ENCODE assay signal across 22 mouse cellular contexts in the genomic region with DNA sequence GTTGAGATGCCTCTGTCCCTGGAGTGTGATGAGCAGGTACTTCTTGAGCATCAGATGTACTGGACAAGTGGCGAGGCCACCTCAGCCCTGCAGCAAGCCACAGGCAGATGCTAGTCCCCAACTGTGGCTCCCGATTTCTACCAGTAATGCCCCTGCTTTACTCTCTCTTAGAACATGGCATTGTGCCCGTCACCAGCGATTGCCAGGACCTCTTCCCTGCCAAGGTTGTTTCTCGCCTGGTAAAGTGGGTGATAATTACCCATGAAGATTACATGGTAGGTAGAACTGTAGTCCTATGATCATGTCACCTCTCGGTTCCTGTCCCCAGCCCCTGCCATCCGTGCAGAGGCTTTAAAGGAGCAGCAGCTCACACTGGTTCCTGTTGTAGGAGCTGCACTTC. TPM values are rescaled to one million over a fixed set of nuclear protein-coding genes. Genes with fewer than 3 reads are reported as not detected.
A peak's percentile ranks its signal among the peaks of the same experiment; 100 is the strongest.
DNase-seq lines count a peak whose midpoint lies in the region.
"Had no signal": no experiment of that assay in that cellular context is flagged by ENCODE, and none has a peak within 500 bp of the region (broad histone marks: within the 10 kb centered on the region; RNA-seq: fewer than 3 reads in every experiment).

No protein-coding gene starts in this region.

- no peak overlapping the region for H3K27ac ChIP-seq in heart, embryonic 10.5 days
- H3K27ac ChIP-seq: forebrain, embryonic 13.5 days; heart, embryonic 15.5 days; hindbrain, embryonic 12.5 days; kidney, postnatal 0 days; liver, embryonic 14.5 days; midbrain, embryonic 12.5 days; stomach, embryonic 15.5 days had no signal

- H3K9me3 ChIP-seq in heart, embryonic 10.5 days = no peaks in the 10 kb centered on the region
- H3K9me3 ChIP-seq: forebrain, embryonic 13.5 days; heart, embryonic 15.5 days; hindbrain, embryonic 12.5 days; midbrain, embryonic 12.5 days; stomach, embryonic 15.5 days had no signal

- peaks cover 3% of the 10 kb centered on the region; the same call in 1 of the 2 replicates for H3K4me1 ChIP-seq in heart, embryonic 10.5 days
- H3K4me1 ChIP-seq: forebrain, embryonic 13.5 days; hindbrain, embryonic 12.5 days; midbrain, embryonic 12.5 days; stomach, embryonic 15.5 days had no signal

- H3K27me3 ChIP-seq in heart, embryonic 10.5 days (ENCODE audit: insufficient read depth, poor library complexity, severe bottlenecking) = no peaks in the 10 kb centered on the region
- H3K27me3 ChIP-seq: forebrain, embryonic 13.5 days; heart, embryonic 15.5 days; hindbrain, embryonic 12.5 days; midbrain, embryonic 12.5 days; stomach, embryonic 15.5 days had no signal

- H3K4me3 ChIP-seq in heart, embryonic 10.5 days = no peak overlapping the region
- H3K4me3 ChIP-seq: forebrain, embryonic 13.5 days; heart, embryonic 15.5 days; hindbrain, embryonic 12.5 days; midbrain, embryonic 12.5 days; stomach, embryonic 15.5 days had no signal

- peak; percentile 37 for DNase-seq in adrenal gland, adult 2 months
- DNase-seq in adrenal gland, adult 18-20 months (ENCODE audit: low spot score in 2 of 2) = no peak
- DNase-seq in cerebellum, postnatal 10 days = peak; percentile 49 to 55
- DNase-seq in cerebellum, postnatal 4 days (ENCODE audit: low spot score in 2 of 2) = no peak
- peak; percentile 22 for DNase-seq in heart, adult 8-10 months (ENCODE audit: low spot score)
- no peak for DNase-seq in heart, embryonic 10.5 days (ENCODE audit: low spot score)
- no peak for DNase-seq in testis, postnatal 14 days (ENCODE audit: low spot score)
- DNase-seq in urinary bladder, postnatal 14 days (ENCODE audit: low spot score) = no peak
- DNase-seq: gastrocnemius, postnatal 36 days; kidney, adult 11 months; layer of hippocampus, adult 9-11 months; lung, embryonic 14.5 days; thymus, adult 2 months; thymus, postnatal 4 days had no signal

- peaks cover 95% of the 10 kb centered on the region for H3K36me3 ChIP-seq in heart, embryonic 10.5 days

- WGBS in heart, embryonic 10.5 days = 85% methylated on average over 7 of the region's 7 CpGs

RNA-seq across cellular contexts. Expression of gene Nefh, which starts 26.1 kb away (rescaled TPM):
- total RNA-seq in adrenal gland, adult 2 months (2021) = 1 to 10 TPM; 2.1 TPM
- polyA plus RNA-seq in adrenal gland, adult 2 months (2012; rRNA removed) = 0.71 and 2.5 TPM in 2 replicates
- 1 to 10 TPM; 1.9 to 2.7 TPM for total RNA-seq in adrenal gland, adult 18-20 months (2021)
- total RNA-seq in heart, adult 8-10 months (2022) = not detected
- 0.39 and 0.74 TPM in 2 replicates for polyA plus RNA-seq in heart, embryonic 10.5 days (2016; fragmentation: Nextera tagmentation; extraction: Ambion mirVana)
- total RNA-seq: gastrocnemius, adult 18-20 months had no signal

RNA-seq across cellular contexts. Expression of gene Thoc5, which starts 26.6 kb away (rescaled TPM):
- total RNA-seq in adrenal gland, adult 2 months (2021) = 10 to 100 TPM; 32.3 to 34.1 TPM
- polyA plus RNA-seq in adrenal gland, adult 2 months (2012; rRNA removed) = 8.8 TPM in 2 replicates
- total RNA-seq in adrenal gland, adult 18-20 months (2021) = 10 to 100 TPM; 27.9 to 28.0 TPM
- total RNA-seq in heart, adult 8-10 months (2022) = 10 to 100 TPM; 14.9 to 19.8 (median 16.2) TPM
- polyA plus RNA-seq in heart, embryonic 10.5 days (2016; fragmentation: Nextera tagmentation; extraction: Ambion mirVana) = 32.2 and 36.9 TPM in 2 replicates

RNA-seq across cellular contexts. Expression of gene Nipsnap1, which starts 48.0 kb away (rescaled TPM):
- total RNA-seq in adrenal gland, adult 2 months (2021) = 10 to 100 TPM; 31.5 to 35.9 TPM
- 28.2 and 30.6 TPM in 2 replicates for polyA plus RNA-seq in adrenal gland, adult 2 months (2012; rRNA removed)
- total RNA-seq in adrenal gland, adult 18-20 months (2021) = 10 to 100 TPM; 33.3 to 37.6 TPM
- total RNA-seq in heart, adult 8-10 months (2022) = 1 to 10 TPM in 1 of 4 experiments, under 1 TPM in 3; 0.52 to 1.1 (median 0.82) TPM
- 43.6 and 60.9 TPM in 2 replicates for polyA plus RNA-seq in heart, embryonic 10.5 days (2016; fragmentation: Nextera tagmentation; extraction: Ambion mirVana)

Comparison
In these comparisons a context has a peak if more than half of its experiments do, and no peak if none do; other contexts are left out.
1. DNase-seq: peak in adrenal gland, adult 2 months (single experiment), cerebellum, postnatal 10 days (2 of 2) and heart, adult 8-10 months (single experiment); none in adrenal gland, adult 18-20 months (0 of 2), cerebellum, postnatal 4 days (0 of 2), heart, embryonic 10.5 days (single experiment), testis, postnatal 14 days (single experiment) and urinary bladder, postnatal 14 days (single experiment).
2. RNA of gene Nipsnap1, which starts 48.0 kb away (total RNA-seq): 33.3 to 37.6 TPM in adrenal gland, adult 18-20 months and 31.5 to 35.9 TPM in adrenal gland, adult 2 months; 0.52 to 1.1 TPM in heart, adult 8-10 months; every median in the first group is over 10 times any median in the second.